Mouse (Mus musculus): Measurements from ENCODE around the gene Mark4. TPM values are rescaled to one million over a fixed set of nuclear protein-coding genes. Genes with fewer than 3 reads are reported as not detected.

Gene Mark4
- polyA plus RNA-seq, 1 experiment, result 7.1 TPM

- no peak for DNase-seq (ENCODE audit: low read depth, low spot score)
- WGBS, result under 1% methylated on average over 75 of the region's 89 CpGs
Measured at GRCm38 (mm10) chr7:19473875-19474443, 15.3 kb upstream of the Mark4 start.

GRCm38 (mm10) chr7:19472403-19472802 lies 13.8 kb upstream of the Mark4 start:
- no peak for DNase-seq (ENCODE audit: low read depth, low spot score)
- 43% methylated on average over 4 of the region's 4 CpGs for WGBS

- no peak for DNase-seq (ENCODE audit: low read depth, low spot score)
- WGBS, result 31% methylated on average over 14 of the region's 14 CpGs
Measured at GRCm38 (mm10) chr7:19470308-19470707, 11.7 kb upstream of the Mark4 start.

- 34% methylated on average over 23 of the region's 23 CpGs for WGBS
- DNase-seq (ENCODE audit: low read depth, low spot score), result no peak
Measured at GRCm38 (mm10) chr7:19469404-19469803, 10.8 kb upstream of the Mark4 start.

GRCm38 (mm10) chr7:19468279-19468678 lies 9.7 kb upstream of the Mark4 start:
- no peak for DNase-seq (ENCODE audit: low read depth, low spot score)
- WGBS, result 61% methylated on average over 12 of the region's 12 CpGs

GRCm38 (mm10) chr7:19467638-19468037 lies 9.0 kb upstream of the Mark4 start:
- DNase-seq (ENCODE audit: low read depth, low spot score), result no peak
- 20% methylated on average over 6 of the region's 6 CpGs for WGBS

GRCm38 (mm10) chr7:19466602-19467145 lies 8.1 kb upstream of the Mark4 start:
- no peak for DNase-seq (ENCODE audit: low read depth, low spot score)
- 49% methylated on average over 5 of the region's 5 CpGs for WGBS

- WGBS, result 28% methylated on average over 22 of the region's 22 CpGs
- DNase-seq (ENCODE audit: low read depth, low spot score), result no peak
Measured at GRCm38 (mm10) chr7:19464367-19465307, 6.0 kb upstream of the Mark4 start.

GRCm38 (mm10) chr7:19462884-19463381 lies 4.3 kb upstream of the Mark4 start, which contains the start of gene Exoc3l2:
Gene Exoc3l2, plus strand, starts transcription at chr7:19463331.
- WGBS, result 49% methylated on average over 6 of the region's 6 CpGs
- no peak for DNase-seq (ENCODE audit: low read depth, low spot score)

GRCm38 (mm10) chr7:19462443-19462842 lies 3.8 kb upstream of the Mark4 start:
- WGBS, result 82% methylated on average over 4 of the region's 4 CpGs
- no peak for DNase-seq (ENCODE audit: low read depth, low spot score)

- DNase-seq (ENCODE audit: low read depth, low spot score), result no peak
- 20% methylated on average over 6 of the region's 6 CpGs for WGBS
Measured at GRCm38 (mm10) chr7:19461488-19461887, 2.9 kb upstream of the Mark4 start.

GRCm38 (mm10) chr7:19460500-19460899 lies 1.9 kb upstream of the Mark4 start:
- DNase-seq (ENCODE audit: low read depth, low spot score), result no peak
- WGBS, result 39% methylated on average over 1 of the region's 1 CpGs

- 32% methylated on average over 6 of the region's 6 CpGs for WGBS
- DNase-seq (ENCODE audit: low read depth, low spot score), result no peak
Measured at GRCm38 (mm10) chr7:19459144-19459870, 686 bp upstream of the Mark4 start.

GRCm38 (mm10) chr7:19458072-19458486 lies 542 bp downstream of the Mark4 start:
- WGBS, result under 1% methylated on average over 31 of the region's 31 CpGs
- DNase-seq (ENCODE audit: low read depth, low spot score), result no peak

GRCm38 (mm10) chr7:19457414-19458071 lies 1.1 kb downstream of the Mark4 start:
- DNase-seq (ENCODE audit: low read depth, low spot score), result no peak
- 11% methylated on average over 14 of the region's 14 CpGs for WGBS

GRCm38 (mm10) chr7:19456628-19457027 lies 2.0 kb downstream of the Mark4 start:
- DNase-seq (ENCODE audit: low read depth, low spot score), result no peak
- 89% methylated on average over 7 of the region's 7 CpGs for WGBS

GRCm38 (mm10) chr7:19455819-19456495 lies 2.7 kb downstream of the Mark4 start:
- WGBS, result 77% methylated on average over 11 of the region's 11 CpGs
- no peak for DNase-seq (ENCODE audit: low read depth, low spot score)

GRCm38 (mm10) chr7:19455186-19455585 lies 3.4 kb downstream of the Mark4 start:
- no peak for DNase-seq (ENCODE audit: low read depth, low spot score)
- 87% methylated on average over 4 of the region's 4 CpGs for WGBS

GRCm38 (mm10) chr7:19449165-19449564 lies 9.5 kb downstream of the Mark4 start:
- DNase-seq (ENCODE audit: low read depth, low spot score), result no peak
- WGBS, result 88% methylated on average over 12 of the region's 12 CpGs
